ENCODE assay signal across 31 mouse cellular contexts in the genomic region with DNA sequence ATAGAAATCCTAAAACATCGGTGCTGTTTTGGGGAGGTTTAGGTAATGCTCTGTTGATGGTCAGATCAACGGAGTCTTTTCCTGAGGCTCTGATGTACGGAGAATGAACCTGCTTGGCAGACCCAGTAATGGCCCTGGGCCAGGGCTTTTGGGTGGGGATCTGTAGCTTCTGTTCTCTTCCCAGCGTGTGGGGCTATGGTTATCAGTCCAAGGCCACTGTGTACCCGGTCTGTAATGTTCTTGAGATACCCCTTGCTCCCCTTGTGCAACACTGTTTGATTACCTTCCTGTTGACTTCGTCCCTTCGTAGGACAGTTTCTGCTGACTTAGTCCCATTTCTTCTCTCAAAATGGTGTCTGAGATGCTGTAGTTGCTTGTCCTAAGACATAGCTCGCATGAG. TPM values are rescaled to one million over a fixed set of nuclear protein-coding genes. Genes with fewer than 3 reads are reported as not detected.
DNase-seq lines count a peak whose midpoint lies in the region; ATAC-seq and TF ChIP-seq lines count a peak whose summit lies in the region.
"Had no signal": no experiment of that assay in that cellular context is flagged by ENCODE, and none has a peak within 500 bp of the region (broad histone marks: within the 10 kb centered on the region; RNA-seq: fewer than 3 reads in every experiment).

No protein-coding gene starts in this region.

- no peaks in the 10 kb centered on the region for H3K36me3 ChIP-seq in midbrain, embryonic 11.5 days (ENCODE audit: control insufficient read depth, insufficient read depth, low read length)
- no peaks in the 10 kb centered on the region for H3K36me3 ChIP-seq in midbrain, embryonic 10.5 days
- H3K36me3 ChIP-seq in intestine, postnatal 0 days (ENCODE audit: control insufficient read depth, insufficient read depth) = no peaks in the 10 kb centered on the region
- H3K36me3 ChIP-seq in intestine, embryonic 15.5 days = no peaks in the 10 kb centered on the region
- H3K36me3 ChIP-seq: embryonic facial prominence, embryonic 12.5 days; embryonic facial prominence, embryonic 15.5 days; forebrain, embryonic 10.5 days; hindbrain, embryonic 12.5 days; hindbrain, embryonic 15.5 days had no signal

- H3K9me3 ChIP-seq in midbrain, embryonic 11.5 days (ENCODE audit: control insufficient read depth, low read length) = no peaks in the 10 kb centered on the region
- no peaks in the 10 kb centered on the region for H3K9me3 ChIP-seq in midbrain, embryonic 10.5 days (replicated peaks)
- H3K9me3 ChIP-seq in intestine, postnatal 0 days (ENCODE audit: control insufficient read depth) = no peaks in the 10 kb centered on the region
- H3K9me3 ChIP-seq in intestine, embryonic 15.5 days = no peaks in the 10 kb centered on the region
- H3K9me3 ChIP-seq: embryonic facial prominence, embryonic 12.5 days; embryonic facial prominence, embryonic 15.5 days; forebrain, embryonic 10.5 days; forebrain, embryonic 13.5 days; G1E; hindbrain, embryonic 12.5 days; hindbrain, embryonic 15.5 days had no signal

- no peak overlapping the region for H3K4me3 ChIP-seq in midbrain, embryonic 11.5 days (ENCODE audit: low read depth, low read length)
- no peak overlapping the region for H3K4me3 ChIP-seq in midbrain, embryonic 10.5 days
- H3K4me3 ChIP-seq in intestine, postnatal 0 days (ENCODE audit: low read depth, low read length) = no peak overlapping the region
- H3K4me3 ChIP-seq in intestine, embryonic 15.5 days (replicated peaks) = no peak overlapping the region
- H3K4me3 ChIP-seq: embryonic facial prominence, embryonic 12.5 days; embryonic facial prominence, embryonic 15.5 days; erythroblast, embryonic 14.5 days; forebrain, embryonic 10.5 days; forebrain, embryonic 13.5 days; hindbrain, embryonic 12.5 days; hindbrain, embryonic 15.5 days had no signal

- H3K4me1 ChIP-seq in midbrain, embryonic 11.5 days (ENCODE audit: control insufficient read depth, insufficient read depth, low read length) = no peaks in the 10 kb centered on the region; the same call in 1 of the 2 replicates
- H3K4me1 ChIP-seq in midbrain, embryonic 10.5 days = peaks cover 13% of the 10 kb centered on the region
- H3K4me1 ChIP-seq in intestine, postnatal 0 days (replicated peaks; ENCODE audit: control insufficient read depth, insufficient read depth, low read length) = no peaks in the 10 kb centered on the region
- H3K4me1 ChIP-seq in intestine, embryonic 15.5 days (replicated peaks) = no peaks in the 10 kb centered on the region
- H3K4me1 ChIP-seq: embryonic facial prominence, embryonic 12.5 days had no signal

- H3K27ac ChIP-seq in midbrain, embryonic 11.5 days (ENCODE audit: low read depth, low read length) = no peak overlapping the region
- H3K27ac ChIP-seq in midbrain, embryonic 10.5 days (replicated peaks) = no peak overlapping the region
- no peak overlapping the region for H3K27ac ChIP-seq in intestine, postnatal 0 days (ENCODE audit: low read depth, low read length)
- H3K27ac ChIP-seq in intestine, embryonic 15.5 days = no peak overlapping the region
- H3K27ac ChIP-seq: embryonic facial prominence, embryonic 12.5 days; embryonic facial prominence, embryonic 15.5 days; forebrain, embryonic 10.5 days; forebrain, embryonic 13.5 days; hindbrain, embryonic 12.5 days; hindbrain, embryonic 15.5 days had no signal

- peak; percentile 12 to 33 for DNase-seq in cerebellum, postnatal 14 days
- no peak for DNase-seq in cerebellum, adult 8-10 months
- peak; percentile 28 for DNase-seq in midbrain, embryonic 11.5 days (ENCODE audit: low spot score, missing footprints)
- DNase-seq in midbrain, embryonic 10.5 days (ENCODE audit: low spot score) = no peak
- peak; percentile 49 for DNase-seq in yolk sac, embryonic 10.5 days (ENCODE audit: low spot score)
- DNase-seq: adrenal gland, postnatal 10 days; adrenal gland, postnatal 36 days; B cell, adult 2 months; cerebellum, adult 18-20 months; cerebellum, adult 9-11 months; gastrocnemius, postnatal 10 days; gastrocnemius, postnatal 36 days had no signal

- WGBS in midbrain, embryonic 11.5 days = 92% methylated on average over 8 of the region's 8 CpGs
- WGBS in midbrain, embryonic 10.5 days = 92% methylated on average over 8 of the region's 8 CpGs
- WGBS in intestine, postnatal 0 days = 85% methylated on average over 8 of the region's 8 CpGs
- 86% methylated on average over 8 of the region's 8 CpGs for WGBS in intestine, embryonic 15.5 days

- H3K27me3 ChIP-seq in midbrain, embryonic 11.5 days (ENCODE audit: control insufficient read depth, insufficient read depth, low read length) = no peaks in the 10 kb centered on the region
- H3K27me3 ChIP-seq in midbrain, embryonic 10.5 days (ENCODE audit: low read depth, poor library complexity, severe bottlenecking) = no peaks in the 10 kb centered on the region
- H3K27me3 ChIP-seq in intestine, postnatal 0 days (replicated peaks; ENCODE audit: control insufficient read depth, insufficient read depth, low read length) = no peaks in the 10 kb centered on the region
- H3K27me3 ChIP-seq in intestine, embryonic 15.5 days (replicated peaks) = no peaks in the 10 kb centered on the region
- H3K27me3 ChIP-seq: CH12.LX; embryonic facial prominence, embryonic 12.5 days; embryonic facial prominence, embryonic 15.5 days; forebrain, embryonic 13.5 days; hindbrain, embryonic 12.5 days; hindbrain, embryonic 15.5 days; Patski had no signal

- H3K4me2 ChIP-seq in midbrain, embryonic 11.5 days = no peak overlapping the region
- H3K4me2 ChIP-seq in intestine, postnatal 0 days (replicated peaks; ENCODE audit: low read depth) = no peak overlapping the region
- H3K4me2 ChIP-seq in intestine, embryonic 15.5 days (replicated peaks) = no peak overlapping the region
- H3K4me2 ChIP-seq: embryonic facial prominence, embryonic 12.5 days; embryonic facial prominence, embryonic 15.5 days; forebrain, embryonic 13.5 days; heart, embryonic 11.5 days; hindbrain, embryonic 12.5 days; hindbrain, embryonic 15.5 days had no signal

- TF ChIP-seq CTCF in intestine, postnatal 0 days (IDR thresholded peaks at IDR 0.05; ENCODE audit: low read depth) = no peak

- no peak overlapping the region for H3K9ac ChIP-seq in midbrain, embryonic 11.5 days (ENCODE audit: low read length)
- no peak overlapping the region for H3K9ac ChIP-seq in intestine, postnatal 0 days (ENCODE audit: low read depth, low read length)
- no peak overlapping the region for H3K9ac ChIP-seq in intestine, embryonic 15.5 days
- H3K9ac ChIP-seq: embryonic facial prominence, embryonic 12.5 days; embryonic facial prominence, embryonic 15.5 days; forebrain, embryonic 13.5 days; hindbrain, embryonic 12.5 days; hindbrain, embryonic 15.5 days had no signal

- ATAC-seq in midbrain, embryonic 11.5 days (ENCODE audit: low FRiP score) = no peak
- peak; percentile 84 for ATAC-seq in megakaryocyte-erythroid progenitor cell, adult 5-6 weeks (replicated peaks; ENCODE audit: low FRiP score, low TSS enrichment, poor library complexity, severe bottlenecking)
- ATAC-seq in intestine, postnatal 0 days = no peak
- ATAC-seq in intestine, embryonic 15.5 days = no peak
- ATAC-seq: forebrain, embryonic 13.5 days; forebrain, embryonic 16.5 days; Patski had no signal

RNA-seq across cellular contexts. Expression of gene 1300017J02Rik, which starts 3.8 kb away (rescaled TPM):
- polyA plus RNA-seq in midbrain, embryonic 11.5 days (2014; fragmentation: Nextera tagmentation; extraction: Ambion mirVana) = 2.3 and 2.7 TPM in 2 replicates
- polyA plus RNA-seq in midbrain, embryonic 10.5 days (2016; fragmentation: Nextera tagmentation; extraction: Ambion mirVana) = 3.5 and 4.5 TPM in 2 replicates
- total RNA-seq in megakaryocyte-erythroid progenitor cell, adult 5-6 weeks (2014; fragmentation: Nextera tagmentation) = 7.2 and 14.6 TPM in 2 replicates
- 4.2 and 14.7 TPM in 2 replicates for total RNA-seq in megakaryocyte-erythroid progenitor cell, adult 5-6 weeks (2017)
- polyA plus RNA-seq in intestine, postnatal 0 days (2015; fragmentation: Nextera tagmentation; extraction: Ambion mirVana) = 2.4 and 3.8 TPM in 2 replicates
- polyA plus RNA-seq in intestine, embryonic 15.5 days (2015; fragmentation: Nextera tagmentation; extraction: Ambion mirVana) = 2.3 and 2.4 TPM in 2 replicates
- total RNA-seq: adrenal gland, adult 18-20 months; gastrocnemius, adult 18-20 months; gastrocnemius, postnatal 36 days; granulocyte monocyte progenitor cell, adult 5-6 weeks; heart, adult 8-10 months had no signal

RNA-seq across cellular contexts. Expression of gene Topbp1, which starts 3.9 kb away (rescaled TPM):
- 79.7 and 84.2 TPM in 2 replicates for polyA plus RNA-seq in midbrain, embryonic 11.5 days (2014; fragmentation: Nextera tagmentation; extraction: Ambion mirVana)
- 78.9 and 79.3 TPM in 2 replicates for polyA plus RNA-seq in midbrain, embryonic 10.5 days (2016; fragmentation: Nextera tagmentation; extraction: Ambion mirVana)
- total RNA-seq in megakaryocyte-erythroid progenitor cell, adult 5-6 weeks (2014; fragmentation: Nextera tagmentation) = 141 and 224 TPM in 2 replicates
- total RNA-seq in megakaryocyte-erythroid progenitor cell, adult 5-6 weeks (2017) = 229 and 238 TPM in 2 replicates
- 15.2 and 17.1 TPM in 2 replicates for polyA plus RNA-seq in intestine, postnatal 0 days (2015; fragmentation: Nextera tagmentation; extraction: Ambion mirVana)
- polyA plus RNA-seq in intestine, embryonic 15.5 days (2015; fragmentation: Nextera tagmentation; extraction: Ambion mirVana) = 55.4 and 62.3 TPM in 2 replicates

Comparison
In these comparisons a context has a peak if more than half of its experiments do, and no peak if none do; other contexts are left out.
1. DNase-seq: peak in cerebellum, postnatal 14 days (2 of 2), midbrain, embryonic 11.5 days (single experiment) and yolk sac, embryonic 10.5 days (single experiment); none in cerebellum, adult 8-10 months (single experiment) and midbrain, embryonic 10.5 days (single experiment).